Mouse (Mus musculus) stomach, postnatal 0 days (tissue): ENCODE results near the gene Csk.

Experiments used
- CTCF ChIP-seq: IDR thresholded peaks from 2 replicates; pipeline ENCODE4 v1.5.1; 2016; ENCODE audit warnings: antibody characterized with exemption, low read depth, mild to moderate bottlenecking, moderate library complexity
- EP300 ChIP-seq: optimal IDR thresholded peaks from 2 replicates; pipeline ENCODE3; 2016; ENCODE audit warnings: antibody characterized with exemption

GRCm38 (mm10) chr9:57618854-57619253 lies 34.6 kb downstream of the Csk start:
- TF ChIP-seq CTCF (no peak), EP300 (no peak)
